23 mouse cellular contexts compared by ENCODE assay signal in the genomic region with DNA sequence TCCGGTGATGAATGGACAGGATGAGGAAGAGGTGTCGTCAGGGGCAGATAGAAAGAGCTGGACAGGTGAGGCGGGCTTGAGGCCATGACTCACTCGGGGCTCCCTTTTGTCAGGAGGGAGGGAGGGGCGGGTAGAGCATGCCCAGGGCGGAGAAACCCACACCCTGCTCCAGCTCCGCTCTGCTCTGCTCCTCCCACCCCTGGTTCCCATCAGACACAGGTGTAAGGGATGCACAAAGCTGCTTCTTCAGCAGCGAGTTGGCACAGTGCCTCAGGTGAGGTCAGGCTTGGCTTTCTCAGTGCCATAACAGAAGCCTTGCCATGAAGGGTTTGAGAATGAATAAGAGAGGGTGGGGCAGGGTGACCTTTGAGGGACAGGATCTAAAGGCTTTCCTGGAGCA.
DNase-seq lines count a peak whose midpoint lies in the region; ATAC-seq and TF ChIP-seq lines count a peak whose summit lies in the region.
"Had no signal": no experiment of that assay in that cellular context is flagged by ENCODE, and none has a peak within 500 bp of the region (broad histone marks: within the 10 kb centered on the region; RNA-seq: fewer than 3 reads in every experiment).

No protein-coding gene starts in this region.

- no peaks in the 10 kb centered on the region for H3K27me3 ChIP-seq in lung, postnatal 0 days (replicated peaks; ENCODE audit: insufficient read depth, low read length)
- no peaks in the 10 kb centered on the region for H3K27me3 ChIP-seq in intestine, embryonic 15.5 days (replicated peaks)
- H3K27me3 ChIP-seq in stomach, embryonic 16.5 days (ENCODE audit: control insufficient read depth, insufficient read depth, low read length): no peaks in the 10 kb centered on the region
- H3K27me3 ChIP-seq: limb, embryonic 13.5 days; liver, embryonic 12.5 days had no signal

- no peaks in the 10 kb centered on the region for H3K9me3 ChIP-seq in lung, postnatal 0 days (ENCODE audit: low read length)
- H3K9me3 ChIP-seq in intestine, embryonic 15.5 days: no peaks in the 10 kb centered on the region
- no peaks in the 10 kb centered on the region for H3K9me3 ChIP-seq in stomach, embryonic 16.5 days (replicated peaks; ENCODE audit: control insufficient read depth, low read length)
- H3K9me3 ChIP-seq: forebrain, embryonic 10.5 days; limb, embryonic 13.5 days; liver, embryonic 12.5 days; midbrain, embryonic 13.5 days had no signal

- DNase-seq in cerebellum, postnatal 14 days: peak; percentile 38 to 72
- DNase-seq in cerebellum, adult 11-12 months: no peak
- no peak for DNase-seq in lung, postnatal 0 days (ENCODE audit: low spot score)
- no peak for DNase-seq in lung, postnatal 25 days (ENCODE audit: low spot score)
- no peak for DNase-seq in layer of hippocampus, postnatal 25 days (ENCODE audit: extremely low spot score in 1 of 2, low spot score in 1 of 2)
- DNase-seq: adrenal gland, postnatal 14 days; gastrocnemius, postnatal 10 days; kidney, adult 18-20 months; lung, adult 18-20 months; lung, postnatal 14 days; retina, postnatal 1 day; right cerebral cortex, postnatal 25 days; thymus, postnatal 25 days had no signal

- peak; percentile 30; the same call in 1 of the 2 replicates for ATAC-seq in lung, postnatal 0 days
- peak; percentile 69 for ATAC-seq in intestine, embryonic 15.5 days
- ATAC-seq in stomach, embryonic 16.5 days (ENCODE audit: insufficient read depth, low FRiP score): peak; percentile 79
- ATAC-seq: forebrain, embryonic 16.5 days; hindbrain, embryonic 16.5 days; liver, embryonic 12.5 days; midbrain, embryonic 13.5 days had no signal

- no peak for TF ChIP-seq EP300 in lung, postnatal 0 days (IDR thresholded peaks at IDR 0.05)

- H3K4me3 ChIP-seq in lung, postnatal 0 days (ENCODE audit: low read depth, low read length): no peak overlapping the region
- H3K4me3 ChIP-seq in intestine, embryonic 15.5 days (replicated peaks): no peak overlapping the region
- H3K4me3 ChIP-seq in stomach, embryonic 16.5 days (replicated peaks; ENCODE audit: low read length): no peak overlapping the region
- H3K4me3 ChIP-seq: forebrain, embryonic 10.5 days; limb, embryonic 13.5 days; liver, embryonic 12.5 days; midbrain, embryonic 13.5 days had no signal

- TF ChIP-seq CTCF in lung, postnatal 0 days (IDR thresholded peaks at IDR 0.05): no peak

- WGBS in lung, postnatal 0 days: 58% methylated on average over 6 of the region's 8 CpGs
- WGBS in intestine, embryonic 15.5 days: 62% methylated on average over 8 of the region's 8 CpGs
- 60% methylated on average over 8 of the region's 8 CpGs for WGBS in stomach, embryonic 16.5 days

- no peak overlapping the region for H3K27ac ChIP-seq in lung, postnatal 0 days (ENCODE audit: low read length)
- H3K27ac ChIP-seq in intestine, embryonic 15.5 days: no peak overlapping the region
- H3K27ac ChIP-seq in stomach, embryonic 16.5 days (ENCODE audit: low read length): peak overlapping the region; percentile 68; the same call in 1 of the 2 replicates
- H3K27ac ChIP-seq: forebrain, embryonic 10.5 days; kidney, postnatal 0 days; limb, embryonic 13.5 days; liver, embryonic 12.5 days; midbrain, embryonic 13.5 days had no signal

- H3K9ac ChIP-seq in lung, postnatal 0 days (replicated peaks; ENCODE audit: low read depth): no peak overlapping the region
- no peak overlapping the region for H3K9ac ChIP-seq in intestine, embryonic 15.5 days
- H3K9ac ChIP-seq in stomach, embryonic 16.5 days (ENCODE audit: low read length): no peak overlapping the region
- H3K9ac ChIP-seq: limb, embryonic 13.5 days; liver, embryonic 12.5 days; midbrain, embryonic 13.5 days had no signal

- no peaks in the 10 kb centered on the region for H3K36me3 ChIP-seq in lung, postnatal 0 days (ENCODE audit: insufficient read depth, low read length)
- H3K36me3 ChIP-seq in intestine, embryonic 15.5 days: no peaks in the 10 kb centered on the region
- H3K36me3 ChIP-seq in stomach, embryonic 16.5 days (ENCODE audit: control insufficient read depth, insufficient read depth, low read length): no peaks in the 10 kb centered on the region
- H3K36me3 ChIP-seq: forebrain, embryonic 10.5 days; limb, embryonic 13.5 days; liver, embryonic 12.5 days; midbrain, embryonic 13.5 days had no signal

- H3K4me2 ChIP-seq in lung, postnatal 0 days (replicated peaks; ENCODE audit: low read depth, low read length): no peak overlapping the region
- H3K4me2 ChIP-seq in intestine, embryonic 15.5 days (replicated peaks): no peak overlapping the region
- H3K4me2 ChIP-seq in stomach, embryonic 16.5 days (ENCODE audit: low read depth, low read length): no peak overlapping the region
- H3K4me2 ChIP-seq: heart, embryonic 11.5 days; limb, embryonic 13.5 days; liver, embryonic 12.5 days; midbrain, embryonic 13.5 days had no signal

- peaks cover 11% of the 10 kb centered on the region for H3K4me1 ChIP-seq in lung, postnatal 0 days (ENCODE audit: insufficient read depth, low read depth, low read length)
- H3K4me1 ChIP-seq in intestine, embryonic 15.5 days (replicated peaks): peaks cover 18% of the 10 kb centered on the region
- peaks cover 20% of the 10 kb centered on the region for H3K4me1 ChIP-seq in stomach, embryonic 16.5 days (ENCODE audit: control insufficient read depth, insufficient read depth, low read length)

Comparison
In these comparisons a context has a peak if more than half of its experiments do, and no peak if none do; other contexts are left out.
1. DNase-seq: peak in cerebellum, postnatal 14 days (2 of 2); none in cerebellum, adult 11-12 months (single experiment), lung, postnatal 0 days (single experiment), lung, postnatal 25 days (single experiment) and layer of hippocampus, postnatal 25 days (0 of 2).
2. Peak in every context shown above with its lines, with median percentiles within 50 percentile points of each other: ATAC-seq.